Mouse (Mus musculus): ENCODE data around the gene Myocd. TPM values are rescaled to one million over a fixed set of nuclear protein-coding genes. Genes with fewer than 3 reads are reported as not detected.

Gene Myocd
- polyA plus RNA-seq, 1 experiment from 2014 or later = 0.27 TPM

- Histone ChIP-seq H3K9ac (no peak overlapping the region), H3K4me1 (no peaks in the 10 kb centered on the region), H3K27ac (no peak overlapping the region), H3K36me3 (no peaks in the 10 kb centered on the region), H3K4me2 (no peak overlapping the region), H3K9me3 (replicated peaks) (no peaks in the 10 kb centered on the region), H3K27me3 (replicated peaks) (no peaks in the 10 kb centered on the region), H3K4me3 (no peak overlapping the region)
- no peak for ATAC-seq
- WGBS (ENCODE audit: insufficient replicate concordance) = 74% methylated on average over 6 of the region's 6 CpGs
Observed at GRCm38 (mm10) chr11:65255564-65255963, 14.2 kb downstream of the Myocd start.

DNA sequence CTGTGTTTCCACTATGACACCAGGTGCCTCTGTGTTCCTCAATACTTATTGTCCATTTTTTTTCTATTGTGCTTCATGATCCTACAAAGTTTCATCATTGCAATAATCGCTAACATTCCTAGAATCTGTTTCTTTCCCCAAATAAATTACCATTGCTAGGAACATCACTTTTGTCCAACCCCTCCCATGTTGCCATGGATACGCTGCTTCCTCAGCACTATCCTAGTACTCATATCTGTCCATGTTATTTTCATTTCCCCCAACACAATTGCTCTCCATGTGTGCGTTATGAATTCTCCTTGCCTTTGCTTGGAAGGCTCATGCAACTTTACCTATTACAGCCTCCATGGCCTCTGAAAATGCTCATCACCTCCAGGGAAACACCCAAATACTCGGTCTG lies 19.4 kb downstream of the Myocd start:
- 67% methylated on average over 4 of the region's 4 CpGs for WGBS (ENCODE audit: insufficient replicate concordance)
- no peaks in the 10 kb centered on the region for H3K36me3 ChIP-seq
- no peak overlapping the region for H3K4me3 ChIP-seq
- H3K4me2 ChIP-seq = no peak overlapping the region
- no peak for ATAC-seq
- no peak overlapping the region for H3K27ac ChIP-seq
- H3K9me3 ChIP-seq (replicated peaks) = no peaks in the 10 kb centered on the region
- no peak overlapping the region for H3K9ac ChIP-seq
- no peaks in the 10 kb centered on the region for H3K27me3 ChIP-seq (replicated peaks)
- no peaks in the 10 kb centered on the region for H3K4me1 ChIP-seq

GRCm38 (mm10) chr11:65246301-65247054 lies 23.3 kb downstream of the Myocd start:
- H3K27me3 ChIP-seq (replicated peaks) = no peaks in the 10 kb centered on the region
- 55% methylated on average over 8 of the region's 8 CpGs for WGBS (ENCODE audit: insufficient replicate concordance)
- H3K36me3 ChIP-seq = no peaks in the 10 kb centered on the region
- H3K4me1 ChIP-seq = no peaks in the 10 kb centered on the region
- H3K27ac ChIP-seq = no peak overlapping the region
- no peak overlapping the region for H3K4me2 ChIP-seq
- no peak overlapping the region for H3K4me3 ChIP-seq
- no peak overlapping the region for H3K9ac ChIP-seq
- H3K9me3 ChIP-seq (replicated peaks) = no peaks in the 10 kb centered on the region
- ATAC-seq = no peak

DNA sequence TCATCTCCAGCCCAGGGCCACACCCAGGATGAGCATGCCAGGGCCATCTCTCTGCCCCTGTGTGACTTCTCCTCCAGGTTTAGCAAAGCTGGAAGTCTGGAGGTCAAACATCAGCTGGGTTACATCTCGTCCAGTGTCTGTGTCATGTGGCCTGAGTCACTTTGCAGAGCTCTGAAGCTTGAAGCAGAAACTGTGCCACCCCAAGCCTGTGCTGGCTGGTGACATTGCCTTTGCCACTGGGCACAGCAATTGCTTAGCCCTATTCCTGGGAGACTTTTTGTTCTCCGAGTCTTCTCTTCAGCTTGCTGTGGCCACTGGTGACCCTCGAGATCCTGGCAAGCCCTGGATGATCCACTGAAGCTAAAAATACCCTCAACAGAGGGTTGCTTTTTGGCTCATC lies 26.2 kb downstream of the Myocd start:
- H3K4me1 ChIP-seq = no peaks in the 10 kb centered on the region
- H3K4me3 ChIP-seq = no peak overlapping the region
- no peak overlapping the region for H3K4me2 ChIP-seq
- WGBS (ENCODE audit: insufficient replicate concordance) = 54% methylated on average over 3 of the region's 3 CpGs
- H3K27ac ChIP-seq = no peak overlapping the region
- H3K36me3 ChIP-seq = no peaks in the 10 kb centered on the region
- ATAC-seq = no peak
- no peaks in the 10 kb centered on the region for H3K27me3 ChIP-seq (replicated peaks)
- H3K9me3 ChIP-seq (replicated peaks) = no peaks in the 10 kb centered on the region
- no peak overlapping the region for H3K9ac ChIP-seq

DNA sequence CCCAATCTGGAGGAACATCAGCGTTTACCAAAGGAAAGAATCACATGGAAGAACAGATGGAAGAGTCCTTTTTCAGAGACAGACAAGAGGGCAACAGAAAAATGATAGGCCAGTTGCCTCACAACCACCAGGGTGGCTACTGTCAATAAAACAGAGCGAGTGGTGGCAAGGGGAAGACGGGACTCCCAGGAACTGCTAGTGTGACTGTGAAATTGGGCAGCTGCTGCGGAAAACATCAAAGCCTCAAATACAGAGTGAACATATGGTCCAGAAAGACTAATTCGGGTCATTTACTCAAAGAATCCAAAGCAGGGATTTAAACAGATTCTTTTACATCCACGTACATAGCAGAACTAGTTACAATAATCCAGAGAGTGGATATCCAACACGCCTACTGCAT lies 29.3 kb downstream of the Myocd start:
- ATAC-seq = no peak
- no peaks in the 10 kb centered on the region for H3K36me3 ChIP-seq
- 60% methylated on average over 7 of the region's 7 CpGs for WGBS (ENCODE audit: insufficient replicate concordance)

DNA sequence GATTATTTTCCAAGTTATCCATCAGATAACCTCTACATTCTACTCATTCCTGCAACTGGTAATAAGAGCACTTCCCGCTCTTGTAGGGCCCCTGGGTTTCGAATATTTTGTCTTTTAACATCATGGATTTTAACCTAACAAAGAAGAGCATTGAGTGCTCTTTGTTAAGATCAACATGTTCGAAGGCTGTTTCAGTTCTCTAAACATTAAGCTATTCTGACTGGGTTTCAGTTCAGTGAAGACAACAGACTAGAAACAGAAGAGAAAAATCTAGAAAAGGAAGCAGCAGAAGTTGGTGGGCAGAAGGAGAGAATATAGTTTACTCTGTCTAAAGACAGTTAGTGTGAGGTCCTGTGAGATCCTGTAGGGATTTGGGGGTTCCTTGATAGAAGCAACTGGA lies 31.9 kb downstream of the Myocd start:
- no peaks in the 10 kb centered on the region for H3K4me1 ChIP-seq
- no peaks in the 10 kb centered on the region for H3K27me3 ChIP-seq (replicated peaks)
- no peak overlapping the region for H3K4me2 ChIP-seq
- H3K4me3 ChIP-seq = no peak overlapping the region
- no peak overlapping the region for H3K27ac ChIP-seq
- no peaks in the 10 kb centered on the region for H3K36me3 ChIP-seq
- ATAC-seq = no peak
- H3K9me3 ChIP-seq (replicated peaks) = no peaks in the 10 kb centered on the region
- no peak overlapping the region for H3K9ac ChIP-seq
- 60% methylated on average over 3 of the region's 3 CpGs for WGBS (ENCODE audit: insufficient replicate concordance)

More for the DNA sequence above, 29.3 kb downstream of the Myocd start:
- Histone ChIP-seq H3K9me3 (replicated peaks) (no peaks in the 10 kb centered on the region), H3K9ac (no peak overlapping the region), H3K4me3 (no peak overlapping the region), H3K4me1 (no peaks in the 10 kb centered on the region), H3K27ac (no peak overlapping the region), H3K27me3 (replicated peaks) (no peaks in the 10 kb centered on the region), H3K4me2 (no peak overlapping the region)

GRCm38 (mm10) chr11:65236907-65237306 lies 32.9 kb downstream of the Myocd start:
- H3K27me3 ChIP-seq (replicated peaks) = no peaks in the 10 kb centered on the region
- ATAC-seq = no peak
- H3K27ac ChIP-seq = no peak overlapping the region
- H3K4me2 ChIP-seq = no peak overlapping the region
- no peaks in the 10 kb centered on the region for H3K4me1 ChIP-seq
- H3K36me3 ChIP-seq = no peaks in the 10 kb centered on the region
- 74% methylated on average over 2 of the region's 2 CpGs for WGBS (ENCODE audit: insufficient replicate concordance)
- no peak overlapping the region for H3K9ac ChIP-seq
- no peaks in the 10 kb centered on the region for H3K9me3 ChIP-seq (replicated peaks)
- H3K4me3 ChIP-seq = no peak overlapping the region

DNA sequence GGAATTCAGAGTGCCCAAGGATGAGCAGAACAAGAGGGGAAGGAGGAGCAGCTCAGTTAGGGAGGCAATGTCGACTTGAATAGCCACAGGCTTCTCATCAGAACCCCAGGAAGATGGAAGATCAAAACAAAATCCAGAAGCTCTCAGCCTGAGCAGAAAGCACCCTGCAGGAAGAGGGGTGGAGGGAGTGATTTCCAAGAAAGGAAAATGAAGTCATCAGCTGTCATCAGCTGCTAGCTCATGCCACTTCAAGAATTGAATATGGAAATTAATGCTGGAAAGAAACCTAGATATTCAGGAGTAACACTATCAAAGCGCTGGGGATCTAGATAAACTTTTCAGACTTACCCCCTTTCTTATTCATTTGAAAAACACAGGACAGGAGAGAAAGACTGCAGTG lies 34.4 kb downstream of the Myocd start:
- 30% methylated on average over 2 of the region's 2 CpGs for WGBS (ENCODE audit: insufficient replicate concordance)
- Histone ChIP-seq H3K9ac (no peak overlapping the region), H3K4me3 (no peak overlapping the region), H3K4me2 (no peak overlapping the region), H3K27ac (no peak overlapping the region), H3K4me1 (no peaks in the 10 kb centered on the region), H3K36me3 (no peaks in the 10 kb centered on the region), H3K9me3 (replicated peaks) (no peaks in the 10 kb centered on the region), H3K27me3 (replicated peaks) (no peaks in the 10 kb centered on the region)
- no peak for ATAC-seq

DNA sequence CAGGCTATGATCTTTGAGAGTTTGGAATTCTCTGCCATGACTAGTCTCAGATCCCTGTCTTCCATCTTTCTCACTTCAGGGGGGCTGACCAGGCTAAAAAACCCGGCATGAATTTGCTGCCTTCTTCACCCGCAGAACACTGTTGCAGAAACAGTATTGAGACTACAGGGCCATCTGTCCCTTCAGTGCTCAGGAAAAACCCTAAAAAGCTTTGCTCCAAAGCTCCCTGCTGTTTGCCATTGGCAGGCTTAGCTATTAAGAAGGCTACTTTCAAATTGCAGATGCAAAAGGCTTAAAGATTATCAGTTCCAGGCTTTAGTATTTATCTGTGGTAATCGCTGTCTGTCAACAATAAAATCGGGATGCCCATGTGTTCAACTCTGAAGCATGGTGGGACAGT lies 38.0 kb downstream of the Myocd start:
- 72% methylated on average over 4 of the region's 4 CpGs for WGBS (ENCODE audit: insufficient replicate concordance)

DNA sequence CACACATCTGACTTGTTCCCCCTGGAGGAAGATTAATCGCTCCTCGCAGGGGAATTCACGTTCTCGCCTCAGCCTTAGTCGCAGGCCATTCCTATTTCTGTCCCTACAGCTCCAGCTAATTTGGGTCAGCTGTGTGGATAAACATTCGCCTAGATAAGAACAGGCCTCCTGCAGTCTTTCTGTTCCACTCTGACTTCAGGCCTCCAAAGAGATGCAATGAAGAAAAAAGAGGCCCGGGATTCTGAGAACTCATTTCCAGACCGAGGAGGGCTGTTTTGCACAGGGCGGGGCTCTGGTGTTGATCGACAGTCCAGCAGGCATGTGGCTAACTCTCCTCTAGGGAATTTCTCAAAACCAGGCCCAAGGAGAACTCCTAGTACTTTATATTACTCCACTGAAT lies 43.0 kb downstream of the Myocd start:
- no peak for ATAC-seq
- Histone ChIP-seq H3K4me1 (no peaks in the 10 kb centered on the region), H3K27ac (no peak overlapping the region), H3K27me3 (replicated peaks) (no peaks in the 10 kb centered on the region), H3K9me3 (replicated peaks) (no peaks in the 10 kb centered on the region), H3K9ac (no peak overlapping the region), H3K36me3 (no peaks in the 10 kb centered on the region), H3K4me3 (no peak overlapping the region), H3K4me2 (no peak overlapping the region)
- WGBS (ENCODE audit: insufficient replicate concordance) = 59% methylated on average over 10 of the region's 10 CpGs

More for the DNA sequence above, 38.0 kb downstream of the Myocd start:
- ATAC-seq = no peak
- Histone ChIP-seq H3K4me3 (no peak overlapping the region), H3K4me1 (no peaks in the 10 kb centered on the region), H3K27me3 (replicated peaks) (no peaks in the 10 kb centered on the region), H3K9ac (no peak overlapping the region), H3K4me2 (no peak overlapping the region), H3K9me3 (replicated peaks) (no peaks in the 10 kb centered on the region), H3K36me3 (no peaks in the 10 kb centered on the region), H3K27ac (no peak overlapping the region)

DNA sequence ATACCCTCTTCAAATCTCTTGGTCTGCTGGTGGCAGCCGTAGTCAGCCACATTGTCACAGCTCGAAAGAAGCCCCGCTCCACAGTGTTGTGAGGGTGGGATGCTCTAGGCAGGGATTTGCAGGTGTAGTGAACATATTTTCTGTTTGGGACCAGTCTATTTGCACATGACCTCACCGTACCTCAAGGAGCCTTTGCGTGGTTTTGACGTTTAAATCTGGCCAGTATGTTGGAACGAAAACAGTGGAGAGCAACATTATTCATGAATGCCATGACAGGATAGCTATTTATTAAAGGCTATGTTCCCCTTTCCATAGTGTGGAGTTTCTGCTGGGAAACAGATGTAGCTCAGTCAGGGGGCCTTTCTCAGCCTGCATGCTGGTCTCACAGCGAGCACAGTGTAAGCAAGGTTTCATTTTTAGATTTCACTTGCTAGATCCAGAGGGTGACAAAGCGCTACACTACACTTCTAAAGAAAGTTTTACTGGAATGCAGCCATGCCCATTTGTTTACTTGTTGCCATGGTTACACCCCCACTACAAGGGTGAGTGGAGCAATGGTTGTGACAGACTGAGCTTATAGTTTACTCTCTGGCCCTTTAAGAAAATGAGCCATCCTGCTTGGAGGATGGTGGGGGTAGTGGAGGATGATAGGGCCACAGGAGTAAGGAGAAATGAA lies 54.7 kb downstream of the Myocd start:
- no peak overlapping the region for H3K9ac ChIP-seq
- H3K27ac ChIP-seq = no peak overlapping the region
- H3K4me2 ChIP-seq = no peak overlapping the region
- H3K9me3 ChIP-seq (replicated peaks) = no peaks in the 10 kb centered on the region
- WGBS (ENCODE audit: insufficient replicate concordance) = 63% methylated on average over 9 of the region's 9 CpGs
- no peak for ATAC-seq
- no peaks in the 10 kb centered on the region for H3K36me3 ChIP-seq
- no peaks in the 10 kb centered on the region for H3K27me3 ChIP-seq (replicated peaks)
- H3K4me3 ChIP-seq = no peak overlapping the region
- H3K4me1 ChIP-seq = no peaks in the 10 kb centered on the region

GRCm38 (mm10) chr11:65213806-65214205 lies 56.0 kb downstream of the Myocd start:
- no peak overlapping the region for H3K27ac ChIP-seq

More at GRCm38 (mm10) chr11:65213806-65214205, 56.0 kb downstream of the Myocd start:
- no peak overlapping the region for H3K4me2 ChIP-seq
- no peaks in the 10 kb centered on the region for H3K4me1 ChIP-seq
- 41% methylated on average over 2 of the region's 2 CpGs for WGBS (ENCODE audit: insufficient replicate concordance)
- no peaks in the 10 kb centered on the region for H3K27me3 ChIP-seq (replicated peaks)
- ATAC-seq = no peak
- no peak overlapping the region for H3K9ac ChIP-seq
- no peaks in the 10 kb centered on the region for H3K9me3 ChIP-seq (replicated peaks)
- no peak overlapping the region for H3K4me3 ChIP-seq
- no peaks in the 10 kb centered on the region for H3K36me3 ChIP-seq
